Mouse (Mus musculus) lung, postnatal 0 days (tissue): Measurements from ENCODE around the gene Phlda1. TPM values are rescaled to one million over a fixed set of nuclear protein-coding genes. Genes with fewer than 3 reads are reported as not detected.
A peak's percentile ranks its signal among the peaks of the same experiment; 100 is the strongest.

Experiments
- ATAC-seq: fragments of 200-750 bp; cut with Nextera tagmentation; 2 replicates; pipeline ENCODE4 v1.8.0; 2017; ENCODE audit warnings: moderate library complexity
- DNase-seq: peaks from one replicate; pipeline ENCODE4 v3.0.0-alpha.2; 2016; ENCODE audit warnings: low spot score
- H3K27ac ChIP-seq: fragments of 300-500 bp; sonication (generic); 2 replicates; pipeline ENCODE4 v1.5.1; 2014; ENCODE audit warnings: antibody characterized with exemption, mild to moderate bottlenecking, low read length, mixed read lengths
- H3K27me3 ChIP-seq: fragments of 300-500 bp; sonication (generic); replicated peaks from 2 replicates; pipeline ENCODE4 v1.6.1; 2014; ENCODE audit warnings: low read length, mixed read lengths; ENCODE audit not compliant: insufficient read depth
- H3K36me3 ChIP-seq: fragments of 300-500 bp; sonication (generic); 2 replicates; pipeline ENCODE4 v1.6.1; 2014; ENCODE audit warnings: low read length, mixed read lengths; ENCODE audit not compliant: insufficient read depth
- H3K4me1 ChIP-seq: fragments of 300-500 bp; sonication (generic); 2 replicates; pipeline ENCODE4 v1.6.1; 2014; ENCODE audit warnings: antibody characterized with exemption, low read depth, low read length, mixed read lengths; ENCODE audit not compliant: insufficient read depth
- H3K4me2 ChIP-seq: fragments of 300-500 bp; sonication (generic); replicated peaks from 2 replicates; pipeline ENCODE4 v1.6.1; 2014; ENCODE audit warnings: low read depth, mild to moderate bottlenecking, low read length, moderate library complexity, mixed read lengths
- H3K4me3 ChIP-seq: fragments of 300-500 bp; sonication (generic); 2 replicates; pipeline ENCODE4 v1.5.1; 2014; ENCODE audit warnings: low read depth, low read length
- H3K9ac ChIP-seq: fragments of 300-500 bp; sonication (generic); replicated peaks from 2 replicates; pipeline ENCODE4 v1.6.1; 2014; ENCODE audit warnings: low read depth, mild to moderate bottlenecking
- H3K9me3 ChIP-seq: fragments of 300-500 bp; sonication (generic); 2 replicates; pipeline ENCODE4 v1.6.1; 2016; ENCODE audit warnings: low read length, mixed read lengths
- CTCF ChIP-seq: IDR thresholded peaks from 2 replicates; pipeline ENCODE4 v1.5.1; 2016; ENCODE audit warnings: antibody characterized with exemption, mild to moderate bottlenecking
- EP300 ChIP-seq: IDR thresholded peaks from 2 replicates; pipeline ENCODE4 v1.6.1; 2016; ENCODE audit warnings: antibody characterized with exemption, mild to moderate bottlenecking, control low read depth
- WGBS: fragments of 180-500 bp; shearing (Covaris S2); extraction: QIAGEN DNeasy Blood & Tissue Kit; methylation state at CpG from one replicate; pipeline ENCODE4 v1.1.7; 2014; 5-methylcytosine and 5-hydroxymethylcytosine counted together
- polyA plus RNA-seq: library from polyadenylated mRNA; unstranded; fragments of >200 nt; fragmentation: Nextera tagmentation; extraction: Ambion mirVana; gene quantifications from 2 replicates; pipeline ENCODE4 v1.2.1, GENCODE M21; 2015

Phlda1 gene
- polyA plus RNA-seq: 97.0 and 100.0 TPM in 2 replicates

GRCm38 (mm10) chr10:111506101-111506925 is at the start of gene Phlda1:
TSS of gene Phlda1 (plus strand) at chr10:111506286.
- no peaks in the 10 kb centered on the region for H3K36me3 ChIP-seq
- H3K9ac ChIP-seq: peak within 1 kb of the TSS; percentile 95
- H3K4me1 ChIP-seq: peaks cover 18% of the 10 kb centered on the region; the same call in 1 of the 2 replicates
- under 1% methylated on average over 62 of the region's 94 CpGs for WGBS
- ATAC-seq (peak; percentile 95), DNase-seq (peak; percentile 98)
- H3K4me3 ChIP-seq: peak within 1 kb of the TSS; percentile 89
- H3K9me3 ChIP-seq: no peaks in the 10 kb centered on the region
- peak within 1 kb of the TSS; percentile 97 for H3K27ac ChIP-seq
- H3K27me3 ChIP-seq: no peaks in the 10 kb centered on the region
- H3K4me2 ChIP-seq: peak within 1 kb of the TSS; percentile 78
- TF ChIP-seq EP300 (no peak), CTCF (peak; percentile 42)

- 76% methylated on average over 7 of the region's 7 CpGs for WGBS
- no peak for ATAC-seq
- Histone ChIP-seq H3K4me2 (no peak overlapping the region), H3K9ac (no peak overlapping the region), H3K4me1 (no peaks in the 10 kb centered on the region), H3K4me3 (no peak overlapping the region), H3K27me3 (no peaks in the 10 kb centered on the region), H3K9me3 (no peaks in the 10 kb centered on the region), H3K36me3 (no peaks in the 10 kb centered on the region), H3K27ac (no peak overlapping the region)
- no peak for TF ChIP-seq EP300
- no peak for TF ChIP-seq CTCF
- no peak for DNase-seq
Measured at GRCm38 (mm10) chr10:111458088-111458487, 48.0 kb upstream of the Phlda1 start.

- Histone ChIP-seq H3K9me3 (no peaks in the 10 kb centered on the region), H3K9ac (no peak overlapping the region), H3K4me3 (no peak overlapping the region), H3K4me2 (no peak overlapping the region), H3K27me3 (no peaks in the 10 kb centered on the region), H3K27ac (no peak overlapping the region), H3K4me1 (no peaks in the 10 kb centered on the region), H3K36me3 (no peaks in the 10 kb centered on the region)
- 64% methylated on average over 9 of the region's 9 CpGs for WGBS
- DNase-seq (no peak), ATAC-seq (no peak)
- TF ChIP-seq EP300 (no peak), CTCF (no peak)
Measured at GRCm38 (mm10) chr10:111459040-111459439, 47.0 kb upstream of the Phlda1 start.

GRCm38 (mm10) chr10:111459874-111460273 is 46.2 kb upstream of the Phlda1 start:
- Histone ChIP-seq H3K9me3 (no peaks in the 10 kb centered on the region), H3K4me3 (no peak overlapping the region), H3K9ac (no peak overlapping the region), H3K4me2 (no peak overlapping the region), H3K36me3 (no peaks in the 10 kb centered on the region), H3K27me3 (no peaks in the 10 kb centered on the region), H3K27ac (no peak overlapping the region), H3K4me1 (no peaks in the 10 kb centered on the region)
- TF ChIP-seq CTCF: no peak
- no peak for TF ChIP-seq EP300
- WGBS: 73% methylated on average over 3 of the region's 3 CpGs
- DNase-seq (no peak), ATAC-seq (no peak)

GRCm38 (mm10) chr10:111460381-111460780 is 45.7 kb upstream of the Phlda1 start:
- peak; percentile 91 for ATAC-seq
- no peaks in the 10 kb centered on the region for H3K27me3 ChIP-seq

GRCm38 (mm10) chr10:111464833-111465232 is 41.3 kb upstream of the Phlda1 start:
- H3K27ac ChIP-seq: no peak overlapping the region
- H3K36me3 ChIP-seq: no peaks in the 10 kb centered on the region
- H3K4me1 ChIP-seq: no peaks in the 10 kb centered on the region
- no peaks in the 10 kb centered on the region for H3K9me3 ChIP-seq
- DNase-seq (no peak), ATAC-seq (no peak)
- no peak overlapping the region for H3K4me3 ChIP-seq
- WGBS: 73% methylated on average over 1 of the region's 1 CpGs
- no peak overlapping the region for H3K9ac ChIP-seq
- TF ChIP-seq EP300: no peak
- no peak for TF ChIP-seq CTCF
- H3K4me2 ChIP-seq: no peak overlapping the region
- H3K27me3 ChIP-seq: no peaks in the 10 kb centered on the region

More at GRCm38 (mm10) chr10:111460381-111460780, 45.7 kb upstream of the Phlda1 start:
- 0 out of 2 replicates have a peak, but pooled peaks have one; percentile 19 for TF ChIP-seq EP300
- no peak for TF ChIP-seq CTCF
- Histone ChIP-seq H3K4me3 (no peak overlapping the region), H3K27ac (no peak overlapping the region), H3K4me1 (no peaks in the 10 kb centered on the region), H3K9me3 (no peaks in the 10 kb centered on the region), H3K9ac (no peak overlapping the region), H3K4me2 (no peak overlapping the region), H3K36me3 (no peaks in the 10 kb centered on the region)
- peak; percentile 72 for DNase-seq
- 14% methylated on average over 4 of the region's 4 CpGs for WGBS
